Mouse (Mus musculus): ENCODE results near the gene Nicn1.

GRCm38 (mm10) chr9:108278697-108279450, 11.4 kb upstream of the Nicn1 start:
- no peak for TF ChIP-seq POLR2A (IDR thresholded peaks at IDR 0.05; ENCODE audit: low read depth, low read length)
- no peak; the same call in 1 of the 2 replicates for TF ChIP-seq CTCF (IDR thresholded peaks at IDR 0.05; ENCODE audit: borderline replicate concordance, insufficient read depth, low read length)
